Mouse (Mus musculus) hindbrain, embryonic 12.5 days (tissue): Measurements from ENCODE around the gene Abi3bp. TPM values are rescaled to one million over a fixed set of nuclear protein-coding genes. Genes with fewer than 3 reads are reported as not detected.

Experiments used
- ATAC-seq: fragments of 200-750 bp; cut with Nextera tagmentation; 2 replicates; pipeline ENCODE4 v1.8.0; 2017; ENCODE audit warnings: moderate TSS enrichment; ENCODE audit not compliant: low FRiP score
- H3K27ac ChIP-seq: fragments of 300-500 bp; sonication (generic); 2 replicates; pipeline ENCODE4 v1.5.1; 2016; ENCODE audit warnings: mild to moderate bottlenecking
- H3K27me3 ChIP-seq: fragments of 300-500 bp; sonication (generic); 2 replicates; pipeline ENCODE4 v1.6.1; 2016; ENCODE audit warnings: mild to moderate bottlenecking
- H3K36me3 ChIP-seq: fragments of 300-500 bp; sonication (generic); 2 replicates; pipeline ENCODE4 v1.6.1; 2016; ENCODE audit warnings: mild to moderate bottlenecking
- H3K4me1 ChIP-seq: fragments of 300-500 bp; sonication (generic); 2 replicates; pipeline ENCODE4 v1.6.1; 2016
- H3K4me2 ChIP-seq: fragments of 300-500 bp; sonication (generic); replicated peaks from 2 replicates; pipeline ENCODE4 v1.6.1; 2016; ENCODE audit warnings: mild to moderate bottlenecking
- H3K4me3 ChIP-seq: fragments of 300-500 bp; sonication (generic); 2 replicates; pipeline ENCODE4 v1.5.1; 2016; ENCODE audit warnings: mild to moderate bottlenecking
- H3K9ac ChIP-seq: fragments of 300-500 bp; sonication (generic); 2 replicates; pipeline ENCODE4 v1.6.1; 2016; ENCODE audit warnings: mild to moderate bottlenecking, moderate library complexity
- H3K9me3 ChIP-seq: fragments of 300-500 bp; sonication (generic); replicated peaks from 2 replicates; pipeline ENCODE4 v1.6.1; 2016; ENCODE audit warnings: mild to moderate bottlenecking
- WGBS: fragments of 180-500 bp; shearing (Covaris S2); methylation state at CpG from one replicate; pipeline ENCODE4 v1.1.7; 2016; 5-methylcytosine and 5-hydroxymethylcytosine counted together
- polyA plus RNA-seq: library from polyadenylated mRNA; unstranded; fragments of >200 nt; fragmentation: Nextera tagmentation; extraction: Ambion mirVana; gene quantifications from 2 replicates; pipeline ENCODE4 v1.2.1, GENCODE M21; 2016

Abi3bp gene
- polyA plus RNA-seq, 1 experiment from 2014 or later: 1.2 TPM

DNA sequence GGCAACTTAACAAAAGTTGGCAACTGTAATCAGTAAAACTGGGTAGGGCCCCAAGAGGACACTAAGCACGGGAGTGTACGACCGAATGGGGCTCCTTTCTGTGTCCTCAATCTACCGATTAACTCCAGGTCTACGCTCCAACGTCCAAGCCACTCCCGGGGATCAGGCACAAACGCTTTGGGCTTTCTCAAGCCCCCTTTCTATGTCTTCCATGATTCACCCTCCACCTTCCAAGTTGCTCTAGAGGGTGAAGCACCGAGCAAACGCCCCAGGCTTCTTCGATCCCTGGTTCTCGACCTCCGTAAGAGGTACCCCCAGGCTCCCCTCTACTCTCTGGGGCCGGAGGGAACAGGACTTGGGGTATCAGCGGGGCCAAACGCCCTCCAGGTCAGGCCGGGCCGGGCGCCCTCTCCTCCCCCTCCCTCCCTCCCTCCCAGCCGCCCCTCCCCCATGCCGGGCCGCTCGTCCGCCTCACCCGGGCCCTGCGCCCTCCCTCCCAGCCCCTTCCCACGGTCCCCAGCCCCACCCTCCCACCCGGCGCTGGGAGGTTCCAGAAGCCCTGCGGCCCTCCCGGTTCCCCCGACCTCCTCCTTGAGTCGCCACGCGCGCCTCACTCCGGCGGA is 239.0 kb downstream of the Abi3bp start:
- 0% methylated on average over 29 of the region's 38 CpGs for WGBS
- peak overlapping the region; percentile 92 for H3K9ac ChIP-seq
- peak overlapping the region; percentile 67 for H3K4me2 ChIP-seq
- peak; percentile 89 for ATAC-seq
- peaks cover 14% of the 10 kb centered on the region for H3K4me1 ChIP-seq
- H3K27me3 ChIP-seq: no peaks in the 10 kb centered on the region
- H3K27ac ChIP-seq: peak overlapping the region; percentile 98
- H3K9me3 ChIP-seq: no peaks in the 10 kb centered on the region
- H3K4me3 ChIP-seq: peak overlapping the region; percentile 83
- H3K36me3 ChIP-seq: peaks cover 8% of the 10 kb centered on the region

- 0 out of 2 replicates have a peak, but pooled peaks cover 1% of the 10 kb centered on the region for H3K36me3 ChIP-seq
- WGBS: under 1% methylated on average over 58 of the region's 62 CpGs
- no peaks in the 10 kb centered on the region for H3K9me3 ChIP-seq
- H3K4me1 ChIP-seq: peaks cover 14% of the 10 kb centered on the region
- peak within 1 kb of the TSS; percentile 83 for H3K4me3 ChIP-seq
- H3K27ac ChIP-seq: peak within 1 kb of the TSS; percentile 98
- peak within 1 kb of the TSS; percentile 92 for H3K9ac ChIP-seq
- no peaks in the 10 kb centered on the region for H3K27me3 ChIP-seq
- peak within 1 kb of the TSS; percentile 67 for H3K4me2 ChIP-seq
- peak; percentile 97 for ATAC-seq
These were observed 239.8 kb downstream of the Abi3bp start, which contains the start of gene Tfg for GRCm38 (mm10) chr16:56717224-56718200. Tfg (minus strand) TSS chr16:56717450.

DNA sequence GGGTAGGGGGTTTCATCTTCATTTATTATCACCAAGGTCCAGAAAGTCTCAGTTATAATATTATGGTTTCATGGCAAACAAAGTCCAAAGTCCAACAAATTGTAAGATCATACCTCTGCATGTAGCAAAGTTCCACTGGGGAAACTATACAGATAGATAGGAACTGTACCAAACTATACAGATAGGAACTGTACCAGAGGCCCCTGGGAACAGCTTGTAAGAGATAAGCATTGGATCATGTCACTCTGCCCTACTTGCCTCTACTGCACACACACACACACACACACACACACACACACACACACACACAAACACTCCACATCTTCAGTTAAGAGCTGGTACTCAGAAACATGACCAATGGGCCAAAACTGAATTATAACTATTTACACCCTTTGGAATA is 241.4 kb downstream of the Abi3bp start:
- H3K4me2 ChIP-seq: no peak overlapping the region
- no peak overlapping the region for H3K4me3 ChIP-seq
- no peak for ATAC-seq
- no peak overlapping the region for H3K9ac ChIP-seq
- peaks cover 14% of the 10 kb centered on the region for H3K4me1 ChIP-seq
- no peaks in the 10 kb centered on the region for H3K36me3 ChIP-seq
- H3K9me3 ChIP-seq: no peaks in the 10 kb centered on the region
- H3K27me3 ChIP-seq: no peaks in the 10 kb centered on the region
- no peak overlapping the region for H3K27ac ChIP-seq

GRCm38 (mm10) chr16:56722357-56722756 is 244.7 kb downstream of the Abi3bp start:
- no peak overlapping the region for H3K4me3 ChIP-seq
- H3K27ac ChIP-seq: no peak overlapping the region
- H3K9me3 ChIP-seq: no peaks in the 10 kb centered on the region
- H3K9ac ChIP-seq: no peak overlapping the region
- no peaks in the 10 kb centered on the region for H3K36me3 ChIP-seq
- ATAC-seq: no peak
- no peaks in the 10 kb centered on the region for H3K4me1 ChIP-seq
- no peaks in the 10 kb centered on the region for H3K27me3 ChIP-seq
- WGBS: 74% methylated on average over 4 of the region's 4 CpGs
- H3K4me2 ChIP-seq: no peak overlapping the region

DNA sequence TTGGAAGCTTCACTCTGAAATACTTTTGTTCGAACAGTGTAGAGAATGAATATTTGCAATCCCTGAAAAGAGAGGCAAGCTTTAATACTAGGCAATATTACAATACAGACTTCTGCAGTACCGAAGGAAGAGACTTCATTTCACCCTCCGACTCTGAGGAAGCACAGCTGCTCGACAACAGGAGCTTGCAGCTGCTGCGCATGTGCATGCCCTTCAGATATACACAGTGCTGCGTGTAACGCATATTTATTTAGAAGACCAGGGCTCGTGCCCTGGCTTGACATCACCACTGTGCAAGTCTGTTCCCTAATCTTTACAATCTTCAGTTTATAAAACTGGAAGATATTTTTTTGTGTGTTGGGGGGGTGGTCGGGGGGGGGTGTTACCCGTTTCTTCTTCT is 247.2 kb downstream of the Abi3bp start:
- Histone ChIP-seq H3K4me1 (no peaks in the 10 kb centered on the region), H3K4me2 (no peak overlapping the region), H3K27me3 (no peaks in the 10 kb centered on the region), H3K27ac (no peak overlapping the region), H3K4me3 (no peak overlapping the region), H3K9ac (no peak overlapping the region), H3K9me3 (no peaks in the 10 kb centered on the region), H3K36me3 (no peaks in the 10 kb centered on the region)
- WGBS: 85% methylated on average over 10 of the region's 10 CpGs
- no peak for ATAC-seq

GRCm38 (mm10) chr16:56729060-56729459 is 251.4 kb downstream of the Abi3bp start:
- no peak overlapping the region for H3K27ac ChIP-seq
- H3K9ac ChIP-seq: no peak overlapping the region

More at GRCm38 (mm10) chr16:56729060-56729459, 251.4 kb downstream of the Abi3bp start:
- Histone ChIP-seq H3K4me3 (no peak overlapping the region), H3K9me3 (no peaks in the 10 kb centered on the region), H3K27me3 (no peaks in the 10 kb centered on the region), H3K4me1 (no peaks in the 10 kb centered on the region), H3K4me2 (no peak overlapping the region), H3K36me3 (no peaks in the 10 kb centered on the region)
- WGBS: 48% methylated on average over 1 of the region's 1 CpGs
- ATAC-seq: no peak

Other genes starting within 250 kb of the Abi3bp start
- gene Tfg, start 239.6 kb downstream of the Abi3bp start, polyA plus RNA-seq: 163 and 172 TPM in 2 replicates